Mouse (Mus musculus): ENCODE results near the gene Acoxl.
"Not testable (repeated sequence)": the region's sequence is repeated elsewhere in the genome, so short reads cannot be mapped to it uniquely, and the experiment has no call there.

Acoxl gene

GRCm38 (mm10) chr2:128085481-128085880 is 246.8 kb downstream of the Acoxl start:
- DNase-seq = no peak

- no peak for DNase-seq
Observed at GRCm38 (mm10) chr2:128086301-128086886, 247.7 kb downstream of the Acoxl start.

GRCm38 (mm10) chr2:128086996-128087526 is 248.4 kb downstream of the Acoxl start:
- no peak for DNase-seq

- DNase-seq = no peak
Observed at GRCm38 (mm10) chr2:128087798-128088545, 249.3 kb downstream of the Acoxl start.

GRCm38 (mm10) chr2:128090283-128090885 is 251.7 kb downstream of the Acoxl start:
- no peak for DNase-seq

GRCm38 (mm10) chr2:128091431-128092369 is 253.0 kb downstream of the Acoxl start:
- no peak for DNase-seq

- DNase-seq = no peak
Observed at GRCm38 (mm10) chr2:128092451-128092850, 253.8 kb downstream of the Acoxl start.

- DNase-seq = no peak
Observed at GRCm38 (mm10) chr2:128094196-128094595, 255.5 kb downstream of the Acoxl start.

GRCm38 (mm10) chr2:128094602-128095001 is 255.9 kb downstream of the Acoxl start:
- no peak for DNase-seq

GRCm38 (mm10) chr2:128095270-128095669 is 256.6 kb downstream of the Acoxl start:
- DNase-seq = no peak

GRCm38 (mm10) chr2:128096070-128096469 is 257.4 kb downstream of the Acoxl start:
- DNase-seq = no peak

GRCm38 (mm10) chr2:128098118-128098517 is 259.4 kb downstream of the Acoxl start:
- not testable (repeated sequence) for DNase-seq

- DNase-seq = peak; percentile 22 to 35
Observed at GRCm38 (mm10) chr2:128102086-128102485, 263.4 kb downstream of the Acoxl start.

GRCm38 (mm10) chr2:128104815-128105214 is 266.1 kb downstream of the Acoxl start:
- no peak for DNase-seq

- no peak for DNase-seq
Observed at GRCm38 (mm10) chr2:128105651-128106050, 267.0 kb downstream of the Acoxl start.

GRCm38 (mm10) chr2:128111537-128111936 is 272.9 kb downstream of the Acoxl start:
- no peak for DNase-seq

- no peak for DNase-seq
Observed at GRCm38 (mm10) chr2:128114621-128115020, 275.9 kb downstream of the Acoxl start.

GRCm38 (mm10) chr2:128115579-128115978 is 276.9 kb downstream of the Acoxl start:
- DNase-seq = no peak

GRCm38 (mm10) chr2:128117605-128118004 is 278.9 kb downstream of the Acoxl start:
- no peak for DNase-seq

GRCm38 (mm10) chr2:128118971-128119370 is 280.3 kb downstream of the Acoxl start:
- DNase-seq = no peak

GRCm38 (mm10) chr2:128122491-128122890 is 283.8 kb downstream of the Acoxl start:
- peak; percentile 45 to 58 for DNase-seq
